Comparison of ENCODE assay signal across 12 mouse cellular contexts in genomic region chr2:169695025-169695424, GRCm38 (mm10).
DNase-seq lines count a peak whose midpoint lies in the region; ATAC-seq lines count a peak whose summit lies in the region.
"Had no signal": no experiment of that assay in that cellular context is flagged by ENCODE, and none has a peak within 500 bp of the region (broad histone marks: within the 10 kb centered on the region; RNA-seq: fewer than 3 reads in every experiment).

No protein-coding gene starts in this region.

- ATAC-seq in kidney, embryonic 16.5 days (ENCODE audit: low FRiP score, low TSS enrichment), result no peak
- ATAC-seq in embryonic facial prominence, embryonic 14.5 days (ENCODE audit: low read depth), result peak; percentile 68; the same call in 1 of the 2 replicates
- peak; percentile 37 for ATAC-seq in liver, embryonic 15.5 days (ENCODE audit: insufficient read depth)
- ATAC-seq: inflammation-experienced regulatory T-cells, adult 6 months had no signal

- H3K4me2 ChIP-seq in kidney, embryonic 16.5 days (replicated peaks; ENCODE audit: low read depth, low read length), result no peak overlapping the region
- H3K4me2 ChIP-seq in embryonic facial prominence, embryonic 14.5 days (ENCODE audit: low read depth, low read length), result no peak overlapping the region
- no peak overlapping the region for H3K4me2 ChIP-seq in liver, embryonic 15.5 days

- H3K27me3 ChIP-seq in kidney, embryonic 16.5 days (ENCODE audit: insufficient read depth, low read length), result no peaks in the 10 kb centered on the region
- no peaks in the 10 kb centered on the region for H3K27me3 ChIP-seq in embryonic facial prominence, embryonic 14.5 days (replicated peaks; ENCODE audit: control insufficient read depth, insufficient read depth, low read length)
- H3K27me3 ChIP-seq in liver, embryonic 15.5 days, result no peaks in the 10 kb centered on the region

- H3K4me3 ChIP-seq in kidney, embryonic 16.5 days (ENCODE audit: low read length), result no peak overlapping the region
- H3K4me3 ChIP-seq in embryonic facial prominence, embryonic 14.5 days (ENCODE audit: low read depth, low read length), result no peak overlapping the region
- no peak overlapping the region for H3K4me3 ChIP-seq in liver, embryonic 15.5 days (replicated peaks)

- no peaks in the 10 kb centered on the region for H3K36me3 ChIP-seq in kidney, embryonic 16.5 days (ENCODE audit: insufficient read depth, low read length)
- H3K36me3 ChIP-seq in embryonic facial prominence, embryonic 14.5 days (ENCODE audit: control insufficient read depth, insufficient read depth, low read length), result no peaks in the 10 kb centered on the region
- H3K36me3 ChIP-seq in liver, embryonic 15.5 days (replicated peaks), result no peaks in the 10 kb centered on the region

- H3K9ac ChIP-seq in kidney, embryonic 16.5 days (replicated peaks; ENCODE audit: low read length), result no peak overlapping the region
- no peak overlapping the region for H3K9ac ChIP-seq in embryonic facial prominence, embryonic 14.5 days (ENCODE audit: low read depth, low read length)
- H3K9ac ChIP-seq in liver, embryonic 15.5 days, result no peak overlapping the region

- DNase-seq in kidney, postnatal 14 days, result peak; percentile 22
- peak; percentile 54 for DNase-seq in embryonic facial prominence, embryonic 14.5 days (ENCODE audit: low spot score)
- DNase-seq in thymus, postnatal 25 days, result peak; percentile 40
- no peak for DNase-seq in adrenal gland, adult 2 months
- DNase-seq in urinary bladder, adult 2 months (ENCODE audit: low spot score), result no peak
- DNase-seq: adrenal gland, postnatal 25 days; embryo, embryonic 11 days; gastrocnemius, postnatal 25 days had no signal

- no peaks in the 10 kb centered on the region for H3K9me3 ChIP-seq in kidney, embryonic 16.5 days (ENCODE audit: low read length)
- no peaks in the 10 kb centered on the region for H3K9me3 ChIP-seq in embryonic facial prominence, embryonic 14.5 days (ENCODE audit: control insufficient read depth, low read length)
- no peaks in the 10 kb centered on the region for H3K9me3 ChIP-seq in liver, embryonic 15.5 days (replicated peaks)

- H3K27ac ChIP-seq in kidney, embryonic 16.5 days (ENCODE audit: low read length), result no peak overlapping the region
- H3K27ac ChIP-seq in embryonic facial prominence, embryonic 14.5 days (replicated peaks; ENCODE audit: low read depth, low read length), result no peak overlapping the region
- H3K27ac ChIP-seq in liver, embryonic 15.5 days (replicated peaks), result no peak overlapping the region
- H3K27ac ChIP-seq: macrophage had no signal

- WGBS in kidney, embryonic 16.5 days, result 64% methylated on average over 9 of the region's 9 CpGs
- WGBS in embryonic facial prominence, embryonic 14.5 days, result 79% methylated on average over 9 of the region's 9 CpGs
- 62% methylated on average over 9 of the region's 9 CpGs for WGBS in liver, embryonic 15.5 days (ENCODE audit: insufficient replicate concordance)

- peaks cover 9% of the 10 kb centered on the region for H3K4me1 ChIP-seq in kidney, embryonic 16.5 days (ENCODE audit: insufficient read depth, low read length)
- H3K4me1 ChIP-seq in embryonic facial prominence, embryonic 14.5 days (ENCODE audit: control insufficient read depth, insufficient read depth, low read length), result peaks cover 4% of the 10 kb centered on the region; the same call in 1 of the 2 replicates
- H3K4me1 ChIP-seq in liver, embryonic 15.5 days (replicated peaks), result peaks cover 12% of the 10 kb centered on the region

Comparison
In these comparisons a context has a peak if more than half of its experiments do, and no peak if none do; other contexts are left out.
1. DNase-seq: peak in kidney, postnatal 14 days (single experiment), embryonic facial prominence, embryonic 14.5 days (single experiment) and thymus, postnatal 25 days (single experiment); none in adrenal gland, adult 2 months (single experiment) and urinary bladder, adult 2 months (single experiment).